Mouse (Mus musculus) spleen, adult 18-20 months (tissue): ENCODE data around the gene Tmem138.
"Not testable (repeated sequence)": the region's sequence is repeated elsewhere in the genome, so short reads cannot be mapped to it uniquely, and the experiment has no call there.

ENCODE experiments used
- DNase-seq, 2 experiments: peaks; one replicate each; pipeline ENCODE4 v3.0.0; 2022; ENCODE audit warnings: mixed read lengths in 2 of 2

The Tmem138 gene

GRCm38 (mm10) chr19:10569627-10570026 is 7.5 kb downstream of the Tmem138 start:
- no peak for DNase-seq

GRCm38 (mm10) chr19:10565217-10565616 is 11.9 kb downstream of the Tmem138 start:
- DNase-seq, result no peak

- no peak for DNase-seq
These were observed 12.9 kb downstream of the Tmem138 start for GRCm38 (mm10) chr19:10564278-10564677.

- no peak for DNase-seq
These were observed 14.8 kb downstream of the Tmem138 start for GRCm38 (mm10) chr19:10562351-10562750.

GRCm38 (mm10) chr19:10561558-10562314 is 15.4 kb downstream of the Tmem138 start:
- DNase-seq, result no peak

- DNase-seq, result no peak
These were observed 17.1 kb downstream of the Tmem138 start for GRCm38 (mm10) chr19:10560108-10560507.

- not testable (repeated sequence) for DNase-seq
These were observed 19.3 kb downstream of the Tmem138 start for GRCm38 (mm10) chr19:10557837-10558375.

GRCm38 (mm10) chr19:10557430-10557829 is 19.7 kb downstream of the Tmem138 start:
- DNase-seq, result no peak

GRCm38 (mm10) chr19:10557001-10557400 is 20.2 kb downstream of the Tmem138 start:
- DNase-seq, result no peak

GRCm38 (mm10) chr19:10555624-10556510 is 21.3 kb downstream of the Tmem138 start, which contains the start of gene Tmem216:
Gene Tmem216, minus strand, starts transcription at chr19:10556238.
- peak; percentile 70 to 80 for DNase-seq

GRCm38 (mm10) chr19:10539454-10539853 is 37.7 kb downstream of the Tmem138 start:
- DNase-seq, result no peak

GRCm38 (mm10) chr19:10530082-10530481 is 47.1 kb downstream of the Tmem138 start:
- no peak for DNase-seq

GRCm38 (mm10) chr19:10525910-10526309 is 51.3 kb downstream of the Tmem138 start, which contains the start of gene Sdhaf2:
Gene Sdhaf2, minus strand, starts transcription at chr19:10526142.
- no peak for DNase-seq

- peak; percentile 82 to 83 for DNase-seq
These were observed 51.9 kb downstream of the Tmem138 start, which contains the start of gene Cpsf7 for GRCm38 (mm10) chr19:10525106-10525901. Gene Cpsf7, plus strand, starts transcription at chr19:10525266.

- no peak for DNase-seq
These were observed 52.4 kb downstream of the Tmem138 start for GRCm38 (mm10) chr19:10524784-10525105.

GRCm38 (mm10) chr19:10523483-10524080 is 53.6 kb downstream of the Tmem138 start:
- DNase-seq, result no peak

GRCm38 (mm10) chr19:10521926-10522325 is 55.2 kb downstream of the Tmem138 start:
- no peak for DNase-seq
